Mouse (Mus musculus) cerebral cortex, adult 2 months (tissue): ENCODE data around the gene Gldn.

Source experiments
- WGBS: fragments of 180-500 bp; shearing (Covaris S2); methylation state at CpG from one replicate; pipeline ENCODE4 v1.1.7; 2018; 5-methylcytosine and 5-hydroxymethylcytosine counted together

Gldn gene

GRCm38 (mm10) chr9:54286331-54286987 lies at the start of gene Gldn:
Gldn (plus strand) TSS chr9:54286486.
- 4% methylated on average over 61 of the region's 61 CpGs for WGBS

- WGBS, result 62% methylated on average over 3 of the region's 3 CpGs
These were observed 41.2 kb upstream of the Gldn start for GRCm38 (mm10) chr9:54244869-54245665.

GRCm38 (mm10) chr9:54264754-54265153 lies 21.5 kb upstream of the Gldn start:
- WGBS, result 78% methylated on average over 4 of the region's 4 CpGs

- WGBS, result 90% methylated on average over 7 of the region's 7 CpGs
These were observed 18.3 kb upstream of the Gldn start, which contains the start of gene Cyp19a1 for GRCm38 (mm10) chr9:54268010-54268409. Cyp19a1 (minus strand) TSS chr9:54268110.

GRCm38 (mm10) chr9:54269987-54270386 lies 16.3 kb upstream of the Gldn start:
- WGBS, result 82% methylated on average over 6 of the region's 6 CpGs

- 69% methylated on average over 5 of the region's 5 CpGs for WGBS
These were observed 15.4 kb upstream of the Gldn start for GRCm38 (mm10) chr9:54270889-54271288.

GRCm38 (mm10) chr9:54275283-54275682 lies 11.0 kb upstream of the Gldn start:
- WGBS, result 88% methylated on average over 4 of the region's 4 CpGs

GRCm38 (mm10) chr9:54279046-54279589 lies 7.2 kb upstream of the Gldn start:
- 76% methylated on average over 12 of the region's 12 CpGs for WGBS

GRCm38 (mm10) chr9:54287804-54288203 lies 1.5 kb downstream of the Gldn start:
- WGBS, result 54% methylated on average over 5 of the region's 5 CpGs

- WGBS, result 83% methylated on average over 3 of the region's 3 CpGs
These were observed 13.1 kb downstream of the Gldn start for GRCm38 (mm10) chr9:54299389-54299788.

GRCm38 (mm10) chr9:54301255-54301654 lies 15.0 kb downstream of the Gldn start:
- WGBS, result 33% methylated on average over 4 of the region's 4 CpGs

- WGBS, result 89% methylated on average over 1 of the region's 1 CpGs
These were observed 21.9 kb downstream of the Gldn start for GRCm38 (mm10) chr9:54308209-54308608.

GRCm38 (mm10) chr9:54308751-54309358 lies 22.6 kb downstream of the Gldn start:
- WGBS, result 52% methylated on average over 2 of the region's 2 CpGs

- WGBS, result 77% methylated on average over 9 of the region's 9 CpGs
These were observed 30.1 kb downstream of the Gldn start for GRCm38 (mm10) chr9:54316363-54316762.

- 49% methylated on average over 8 of the region's 8 CpGs for whole genome bisulfite sequencing
These were observed 37.2 kb downstream of the Gldn start for GRCm38 (mm10) chr9:54323456-54323855.

GRCm38 (mm10) chr9:54329201-54329600 lies 42.9 kb downstream of the Gldn start:
- 93% methylated on average over 7 of the region's 7 CpGs for WGBS

GRCm38 (mm10) chr9:54335582-54335981 lies 49.3 kb downstream of the Gldn start:
- WGBS, result 67% methylated on average over 12 of the region's 12 CpGs

- 58% methylated on average over 6 of the region's 6 CpGs for WGBS
These were observed 50.4 kb downstream of the Gldn start for GRCm38 (mm10) chr9:54336532-54337144.

- 76% methylated on average over 7 of the region's 7 CpGs for WGBS
These were observed 55.7 kb downstream of the Gldn start for GRCm38 (mm10) chr9:54342026-54342425.

- WGBS, result 91% methylated on average over 8 of the region's 8 CpGs
These were observed 70.5 kb downstream of the Gldn start for GRCm38 (mm10) chr9:54356756-54357155.
